Mouse (Mus musculus) T-helper 1 cell (primary cell): ENCODE measurements around the gene Erich3.

Experiments used
- in situ Hi-C: fragments of 300-600 bp; cut with MboI, MseI; formaldehyde crosslinking; loops from one replicate; pipeline ENCODE4 v1.15.1; 2025; ENCODE audit warnings: high pct_unique_total_duplicates

Erich3 gene

DNA sequence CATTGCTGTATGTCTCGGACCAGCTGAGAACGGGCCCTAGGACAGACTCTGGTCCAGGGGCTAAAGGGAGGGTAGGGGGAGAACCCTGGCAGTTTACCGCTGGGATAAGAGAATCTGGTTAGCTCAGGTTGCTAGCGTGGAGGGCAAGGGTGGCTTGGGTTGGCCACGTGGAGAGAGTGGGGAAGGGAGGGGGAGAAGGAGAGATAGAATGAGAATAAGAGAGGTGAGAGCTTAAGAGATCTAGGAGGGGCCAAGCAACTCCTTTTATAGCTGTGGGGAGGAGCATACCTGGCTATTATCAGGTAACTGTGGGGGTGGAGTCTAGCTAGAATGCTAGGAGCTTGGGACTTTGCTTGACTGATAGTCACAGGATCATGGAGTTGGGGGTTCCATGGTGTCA is 7.4 kb downstream of the Erich3 start:
- in situ Hi-C loops: loop anchor here (25.0 kb wide), 1 partner anchor 1666 kb away; no protein-coding TSS in a partner anchor

GRCm38 (mm10) chr3:154673326-154673725 is 9.7 kb downstream of the Erich3 start:
- in situ Hi-C loops: loop anchor here (25.0 kb wide), 1 partner anchor 1664 kb away; no protein-coding TSS in a partner anchor

GRCm38 (mm10) chr3:154682570-154682969 is 18.9 kb downstream of the Erich3 start:
- in situ Hi-C loops: no loop called here

- in situ Hi-C loops: no loop called here
Measured at GRCm38 (mm10) chr3:154683667-154684066, 20.0 kb downstream of the Erich3 start.

- in situ Hi-C loops: no loop called here
Measured at GRCm38 (mm10) chr3:154690260-154690659, 26.6 kb downstream of the Erich3 start.

DNA sequence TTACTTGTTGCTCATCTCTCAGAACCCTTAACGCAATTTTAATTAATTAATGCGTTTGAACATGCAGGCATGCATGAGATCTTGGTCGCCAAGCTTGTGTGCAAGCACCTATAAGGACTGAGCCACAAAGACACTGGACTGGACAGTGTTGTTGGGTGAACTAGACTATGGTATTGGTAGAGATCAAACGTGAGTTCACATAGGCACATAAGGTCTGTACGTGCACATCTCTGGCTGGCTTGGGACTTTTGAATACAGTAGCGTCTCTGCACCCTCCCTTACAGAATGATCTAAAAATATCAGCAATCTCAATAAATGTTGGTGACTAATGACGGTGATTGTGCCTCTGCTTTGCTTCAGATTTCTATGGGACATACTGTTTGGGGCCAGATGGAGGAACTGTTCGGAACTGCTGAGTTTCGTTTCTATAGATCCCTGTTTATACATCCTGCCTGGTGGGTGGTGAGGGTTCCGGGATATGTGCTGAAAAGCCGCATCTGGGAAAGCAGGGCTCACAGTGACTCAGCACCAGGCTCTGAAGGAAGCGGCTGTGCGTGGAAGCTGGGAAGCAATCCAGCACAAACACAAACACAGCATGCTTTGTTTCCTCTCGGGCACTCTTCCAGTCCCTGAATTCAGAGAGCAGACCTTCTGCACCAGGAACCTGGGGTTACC is 28.4 kb downstream of the Erich3 start:
- in situ Hi-C loops: no loop called here

- in situ Hi-C loops: no loop called here
Measured at GRCm38 (mm10) chr3:154692572-154692922, 28.9 kb downstream of the Erich3 start.

DNA sequence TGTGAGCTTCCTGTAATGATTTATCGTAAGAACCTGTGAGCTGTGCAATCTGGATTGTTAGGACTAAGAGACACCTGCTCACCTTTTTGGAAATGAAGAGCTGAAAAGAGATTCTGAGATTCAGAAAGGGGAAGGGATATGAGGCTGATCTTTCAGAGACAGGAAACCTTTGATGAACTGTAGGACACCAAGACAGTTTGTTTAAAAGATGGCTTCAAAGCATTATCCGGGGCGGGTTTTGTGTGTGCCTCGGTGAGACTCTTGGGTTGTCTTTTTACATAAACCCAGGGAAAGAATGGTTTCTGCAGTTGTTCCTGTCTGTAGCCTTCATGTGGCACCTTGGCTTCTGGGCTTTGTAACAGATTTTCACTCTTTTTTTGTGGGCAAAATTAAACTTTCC is 30.2 kb downstream of the Erich3 start:
- in situ Hi-C loops: no loop called here

DNA sequence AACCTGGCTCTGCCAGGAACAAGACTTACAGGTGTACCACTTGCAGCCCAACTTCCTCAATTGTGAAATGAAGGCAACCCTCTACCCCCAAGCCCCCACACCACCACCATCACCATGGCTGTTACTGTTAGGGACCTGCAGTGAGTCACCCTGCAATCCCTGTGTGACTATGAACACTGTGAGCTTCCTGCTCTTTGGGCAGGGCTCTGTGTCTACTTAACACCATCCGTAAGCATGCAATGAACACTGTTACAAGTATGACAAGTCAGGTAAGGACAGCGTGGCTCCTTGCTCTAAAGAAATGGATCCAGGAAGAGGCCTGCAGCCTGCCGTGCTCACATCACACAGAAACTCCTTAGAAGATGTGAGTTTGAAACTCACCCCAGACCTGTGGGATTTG is 33.0 kb downstream of the Erich3 start:
- in situ Hi-C loops: no loop called here

GRCm38 (mm10) chr3:154698907-154699306 is 35.2 kb downstream of the Erich3 start:
- in situ Hi-C loops: no loop called here

GRCm38 (mm10) chr3:154700296-154700695 is 36.6 kb downstream of the Erich3 start:
- in situ Hi-C loops: no loop called here

DNA sequence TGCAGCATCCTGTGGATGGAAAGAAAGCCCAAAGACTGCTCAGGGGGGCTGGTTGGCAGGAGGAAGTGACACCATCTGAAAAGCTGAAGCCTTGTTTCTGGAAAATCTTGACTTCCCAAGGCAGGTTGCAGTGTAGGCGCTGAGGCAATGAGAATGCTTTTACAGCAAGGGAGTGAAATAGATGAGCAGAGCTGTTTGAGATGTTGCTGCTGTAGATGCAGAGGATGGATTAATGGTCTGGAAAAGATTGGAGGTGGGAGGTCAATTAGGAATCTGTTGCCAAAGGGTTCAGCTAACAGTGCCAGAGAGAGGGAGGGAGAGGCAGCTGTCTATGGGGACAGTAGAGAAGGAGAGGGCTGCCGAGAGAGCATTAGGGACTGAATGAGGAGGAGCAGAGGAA is 37.1 kb downstream of the Erich3 start:
- in situ Hi-C loops: no loop called here

- in situ Hi-C loops: no loop called here
Measured at GRCm38 (mm10) chr3:154704755-154705154, 41.1 kb downstream of the Erich3 start.

DNA sequence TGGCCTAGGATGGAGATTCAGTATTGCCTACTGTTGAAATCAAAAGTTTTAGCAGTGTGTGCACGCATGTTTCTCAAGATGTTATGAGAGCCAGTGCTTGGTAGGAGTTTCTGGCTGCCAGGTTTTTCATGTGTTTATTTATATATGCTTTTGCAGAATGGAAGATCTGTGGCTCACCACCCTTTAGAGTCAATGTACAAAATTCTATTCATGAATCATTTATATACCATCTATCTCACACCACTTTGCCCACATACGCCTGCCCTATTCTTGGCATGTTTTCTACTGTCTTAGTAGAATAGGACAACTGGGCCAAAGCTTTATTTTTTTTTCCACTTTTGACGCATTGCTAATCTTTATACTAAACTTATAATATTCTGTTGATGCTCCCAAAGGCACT is 44.5 kb downstream of the Erich3 start:
- in situ Hi-C loops: no loop called here

- in situ Hi-C loops: no loop called here
Measured at GRCm38 (mm10) chr3:154723198-154723597, 59.5 kb downstream of the Erich3 start.

DNA sequence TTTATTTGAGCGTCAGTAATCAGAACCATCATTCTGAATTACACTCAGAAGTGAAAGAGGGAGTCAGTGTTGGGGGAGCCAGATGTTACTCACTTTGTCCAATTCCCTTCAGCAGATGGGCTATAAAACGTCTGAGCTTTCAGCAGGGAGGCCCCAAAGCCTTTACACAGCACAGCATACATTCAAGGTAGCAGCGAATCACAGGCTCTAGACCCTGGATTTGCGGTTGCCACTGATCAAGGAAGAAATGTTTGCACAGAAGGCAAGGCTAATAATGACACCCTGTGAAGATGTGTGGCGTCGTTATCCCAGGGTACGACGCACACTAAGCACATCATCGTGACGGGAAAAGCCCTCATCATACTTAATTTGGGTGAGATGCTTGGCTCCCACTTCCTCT is 67.8 kb downstream of the Erich3 start:
- in situ Hi-C loops: no loop called here

GRCm38 (mm10) chr3:154741496-154741895 is 77.8 kb downstream of the Erich3 start:
- in situ Hi-C loops: no loop called here

GRCm38 (mm10) chr3:154742927-154743326 is 79.3 kb downstream of the Erich3 start:
- in situ Hi-C loops: no loop called here

DNA sequence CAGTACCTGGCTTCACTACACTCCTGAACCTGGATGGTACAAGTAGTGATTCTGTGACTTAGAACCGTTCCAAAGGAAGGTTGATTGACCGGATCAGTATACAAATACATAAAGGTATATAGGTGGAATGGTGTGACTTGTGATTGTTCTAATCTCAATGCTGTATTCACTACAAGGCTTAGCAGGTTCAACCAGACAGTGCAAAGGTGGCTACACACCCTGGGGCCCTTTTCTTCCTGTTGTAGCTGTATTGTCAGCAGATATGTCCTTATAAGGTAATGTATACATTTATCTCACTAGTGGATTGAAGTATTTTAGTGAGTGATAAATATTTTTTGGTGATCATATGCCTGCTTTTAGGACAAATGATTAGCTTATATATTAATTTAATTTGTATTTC is 80.7 kb downstream of the Erich3 start:
- in situ Hi-C loops: no loop called here

DNA sequence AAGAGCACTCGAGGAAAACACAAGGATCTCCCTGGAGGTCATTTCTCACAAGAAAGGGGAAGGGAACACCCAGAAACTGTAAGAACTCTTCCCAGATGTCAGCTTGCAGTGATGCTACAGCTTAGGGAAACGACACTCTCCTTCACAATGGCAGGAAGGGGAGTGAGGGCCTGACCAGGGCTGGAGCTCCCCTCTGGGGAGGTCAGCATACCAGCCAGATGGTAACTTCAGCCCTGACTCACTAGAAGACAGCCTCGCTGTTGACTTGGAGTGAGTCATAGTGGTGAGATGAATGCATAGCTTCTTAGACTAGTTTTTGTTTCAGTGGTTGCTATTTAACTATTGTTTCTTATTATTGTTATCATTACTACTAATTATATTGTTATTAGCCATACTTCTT is 90.8 kb downstream of the Erich3 start:
- in situ Hi-C loops: no loop called here

DNA sequence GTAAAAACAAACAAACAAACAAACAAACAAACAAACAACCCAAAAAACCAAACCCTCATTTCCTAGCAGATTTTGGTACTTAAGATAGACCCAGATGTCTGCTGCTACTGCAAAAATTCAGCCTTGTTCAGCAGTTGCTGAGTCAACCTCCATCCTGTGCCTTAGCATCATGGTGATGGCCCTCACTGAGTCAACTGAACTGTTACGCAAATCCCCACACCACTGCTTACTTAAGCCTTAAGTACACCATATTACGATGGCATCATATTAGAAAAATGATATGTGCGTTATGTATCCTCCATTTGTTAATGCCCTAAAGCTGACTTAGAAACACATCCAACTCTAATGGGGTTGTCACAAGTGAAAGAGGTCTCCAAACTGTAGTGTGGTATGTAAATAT is 91.6 kb downstream of the Erich3 start:
- in situ Hi-C loops: no loop called here

- in situ Hi-C loops: no loop called here
Measured at GRCm38 (mm10) chr3:154758089-154758488, 94.4 kb downstream of the Erich3 start.

GRCm38 (mm10) chr3:154761108-154761507 is 97.4 kb downstream of the Erich3 start:
- in situ Hi-C loops: no loop called here

GRCm38 (mm10) chr3:154763374-154763773 is 99.7 kb downstream of the Erich3 start:
- in situ Hi-C loops: no loop called here
